Mouse (Mus musculus): ENCODE data around the gene Gm13420.

DNA sequence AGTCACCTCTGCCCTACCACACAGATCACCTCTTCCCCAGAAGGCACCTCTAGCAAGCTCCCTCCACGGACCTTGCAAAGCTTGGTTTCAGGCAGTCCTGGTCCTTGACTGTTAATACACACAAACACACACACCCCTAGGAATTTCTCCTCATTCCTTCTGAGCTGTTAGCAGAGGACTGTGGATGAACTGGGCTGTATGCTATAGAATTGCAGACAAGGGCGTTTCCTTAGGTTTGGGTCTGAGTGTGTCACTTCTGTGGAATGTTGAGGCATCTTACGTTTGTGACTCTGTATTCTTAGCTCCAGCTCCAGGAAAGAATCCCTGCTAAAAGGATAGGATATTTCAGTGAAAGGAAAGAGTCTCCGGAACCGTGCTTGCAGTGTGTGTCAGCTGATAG, 39.6 kb downstream of the Gm13420 start:
- TF ChIP-seq BHLHE40 (IDR thresholded peaks at IDR 0.05; ENCODE audit: low read depth, low read length) (no peak), EP300 (IDR thresholded peaks at IDR 0.05; ENCODE audit: low read length) (no peak), POLR2A (IDR thresholded peaks at IDR 0.05; ENCODE audit: low read depth, low read length) (no peak)
